8 mouse cellular contexts compared by ENCODE assay signal in genomic region chr12:52001544-52001943, GRCm38 (mm10). TPM values are rescaled to one million over a fixed set of nuclear protein-coding genes. Genes with fewer than 3 reads are reported as not detected.
DNase-seq lines count a peak whose midpoint lies in the region; ATAC-seq and TF ChIP-seq lines count a peak whose summit lies in the region.
"Had no signal": no experiment of that assay in that cellular context is flagged by ENCODE, and none has a peak within 500 bp of the region (broad histone marks: within the 10 kb centered on the region; RNA-seq: fewer than 3 reads in every experiment).

No protein-coding gene starts in this region.

- H3K9ac ChIP-seq in ES-Bruce4 (ENCODE audit: low read depth, poor library complexity, severe bottlenecking) = peak overlapping the region; percentile 44; the same call in 1 of the 2 replicates
- no peak overlapping the region for H3K9ac ChIP-seq in heart, embryonic 16.5 days (ENCODE audit: low read length)
- H3K9ac ChIP-seq: limb, embryonic 12.5 days had no signal

- peaks cover 28% of the 10 kb centered on the region for H3K36me3 ChIP-seq in ES-Bruce4 (ENCODE audit: control insufficient read depth, insufficient read depth, low read length, poor library complexity, severe bottlenecking)
- peaks cover 13% of the 10 kb centered on the region for H3K36me3 ChIP-seq in heart, embryonic 16.5 days (ENCODE audit: control insufficient read depth, insufficient read depth)

- WGBS in heart, embryonic 16.5 days = 20% methylated on average over 4 of the region's 4 CpGs

- H3K27ac ChIP-seq in ES-Bruce4 (ENCODE audit: insufficient read depth, low read length) = no peak overlapping the region
- H3K27ac ChIP-seq in heart, embryonic 16.5 days (ENCODE audit: low read length) = no peak overlapping the region
- no peak overlapping the region for H3K27ac ChIP-seq in layer of hippocampus, adult 2 months
- H3K27ac ChIP-seq: limb, embryonic 12.5 days had no signal

- no peak for TF ChIP-seq EP300 in ES-Bruce4 (IDR thresholded peaks at IDR 0.05; ENCODE audit: insufficient read depth, low read depth, low read length)

- ATAC-seq in activated CD4-positive, CD25-positive, alpha-beta regulatory T cell, adult 4 months = peak; percentile 68
- ATAC-seq in heart, embryonic 16.5 days (replicated peaks; ENCODE audit: extremely low read depth, insufficient read depth, low FRiP score) = 0 out of 2 replicates have a peak, but pooled peaks have one; percentile 50
- ATAC-seq in megakaryocyte, adult 5-6 weeks (ENCODE audit: poor library complexity, severe bottlenecking) = peak; percentile 72

- no peaks in the 10 kb centered on the region for H3K4me1 ChIP-seq in ES-Bruce4 (ENCODE audit: control insufficient read depth, insufficient read depth, low read length)
- peaks cover 6% of the 10 kb centered on the region; the same call in 1 of the 2 replicates for H3K4me1 ChIP-seq in heart, embryonic 16.5 days (ENCODE audit: control insufficient read depth, insufficient read depth, low read length)

- TF ChIP-seq CTCF in ES-Bruce4 (IDR thresholded peaks at IDR 0.05; ENCODE audit: low read depth, low read length) = peak; percentile 10
- TF ChIP-seq CTCF in layer of hippocampus, adult 2 months (conservative IDR thresholded peaks at IDR 0.05) = peak; percentile 92

- no peak for TF ChIP-seq POLR2A in ES-Bruce4 (IDR thresholded peaks at IDR 0.05; ENCODE audit: insufficient read depth, low read length)

- H3K27me3 ChIP-seq in ES-Bruce4 (ENCODE audit: control insufficient read depth, insufficient read depth, low read length, poor library complexity, severe bottlenecking) = no peaks in the 10 kb centered on the region
- no peaks in the 10 kb centered on the region for H3K27me3 ChIP-seq in heart, embryonic 16.5 days (ENCODE audit: control insufficient read depth, insufficient read depth, low read length)
- H3K27me3 ChIP-seq: limb, embryonic 12.5 days had no signal

- no peak overlapping the region for H3K4me3 ChIP-seq in ES-Bruce4 (ENCODE audit: low read depth, low read length)
- no peak overlapping the region for H3K4me3 ChIP-seq in heart, embryonic 16.5 days (ENCODE audit: low read length)
- no peak overlapping the region for H3K4me3 ChIP-seq in layer of hippocampus, adult 2 months
- H3K4me3 ChIP-seq: limb, embryonic 12.5 days had no signal

- DNase-seq in embryo, embryonic 11 days = peak; percentile 80
- DNase-seq in layer of hippocampus, adult 2 months (ENCODE audit: low spot score in 2 of 2) = peak; percentile 72 to 79
- peak; percentile 23 to 36 for DNase-seq in right cerebral cortex, postnatal 36 days (ENCODE audit: low spot score in 2 of 2)

- no peaks in the 10 kb centered on the region for H3K9me3 ChIP-seq in ES-Bruce4 (replicated peaks; ENCODE audit: control insufficient read depth, insufficient read depth, low read length, poor library complexity, severe bottlenecking)
- no peaks in the 10 kb centered on the region for H3K9me3 ChIP-seq in heart, embryonic 16.5 days (replicated peaks; ENCODE audit: control insufficient read depth, low read length)
- H3K9me3 ChIP-seq: limb, embryonic 12.5 days had no signal

- H3K4me2 ChIP-seq in heart, embryonic 16.5 days (ENCODE audit: low read depth, low read length) = no peak overlapping the region
- H3K4me2 ChIP-seq: limb, embryonic 12.5 days had no signal

RNA-seq across cellular contexts. Expression of gene Dtd2, which starts 4.8 kb away (rescaled TPM):
- polyA plus RNA-seq in ES-Bruce4 (2011; ENCODE audit: insufficient read depth, insufficient read length, low read depth, missing spikeins) = 16.6 and 17.5 TPM in 2 replicates
- polyA plus RNA-seq in activated CD4-positive, CD25-positive, alpha-beta regulatory T cell, adult 4 months (2017; shearing (Covaris generic)) = 10 to 100 TPM; 12.8 to 17.3 TPM
- 15.0 and 15.8 TPM in 2 replicates for polyA plus RNA-seq in heart, embryonic 16.5 days (2015; fragmentation: Nextera tagmentation; extraction: Ambion mirVana)
- total RNA-seq in layer of hippocampus, adult 2 months (2021) = 10 to 100 TPM; 10.2 to 12.9 TPM
- 7.5 and 9.1 TPM in 2 replicates for total RNA-seq in megakaryocyte, adult 5-6 weeks (2015)
- 6.0 and 8.6 TPM in 2 replicates for total RNA-seq in megakaryocyte, adult 5-6 weeks (2017)

RNA-seq across cellular contexts. Expression of gene Gpr33, which starts 26.3 kb away (rescaled TPM):
- not detected in 2 replicates for polyA plus RNA-seq in ES-Bruce4 (2011; ENCODE audit: insufficient read depth, insufficient read length, low read depth, missing spikeins)
- polyA plus RNA-seq in activated CD4-positive, CD25-positive, alpha-beta regulatory T cell, adult 4 months (2017; shearing (Covaris generic)) = not detected
- not detected in 2 replicates for polyA plus RNA-seq in heart, embryonic 16.5 days (2015; fragmentation: Nextera tagmentation; extraction: Ambion mirVana)
- total RNA-seq in layer of hippocampus, adult 2 months (2021) = not detected
- total RNA-seq in megakaryocyte, adult 5-6 weeks (2015) = not detected in 2 replicates
- not detected in 2 replicates for total RNA-seq in megakaryocyte, adult 5-6 weeks (2017)
- polyA plus RNA-seq: limb, embryonic 12.5 days had no signal

RNA-seq across cellular contexts. Expression of gene Heatr5a, which starts 30.4 kb away (rescaled TPM):
- polyA plus RNA-seq in ES-Bruce4 (2011; ENCODE audit: insufficient read depth, insufficient read length, low read depth, missing spikeins) = 34.2 and 36.3 TPM in 2 replicates
- 10 to 100 TPM in 1 of 2 experiments, 1 to 10 TPM in 1; 7.5 to 12.2 TPM for polyA plus RNA-seq in activated CD4-positive, CD25-positive, alpha-beta regulatory T cell, adult 4 months (2017; shearing (Covaris generic))
- polyA plus RNA-seq in heart, embryonic 16.5 days (2015; fragmentation: Nextera tagmentation; extraction: Ambion mirVana) = 7.9 and 9.0 TPM in 2 replicates
- total RNA-seq in layer of hippocampus, adult 2 months (2021) = 1 to 10 TPM; 6.9 to 8.9 TPM
- total RNA-seq in megakaryocyte, adult 5-6 weeks (2015) = 38.3 and 43.4 TPM in 2 replicates
- 37.7 and 39.7 TPM in 2 replicates for total RNA-seq in megakaryocyte, adult 5-6 weeks (2017)

Comparison
In these comparisons a context has a peak if more than half of its experiments do, and no peak if none do; other contexts are left out.
1. DNase-seq: peak in every context shown above with its lines; median percentile 80 in embryo, embryonic 11 days; 76 in layer of hippocampus, adult 2 months; 30 in right cerebral cortex, postnatal 36 days.